In the genomic region with DNA sequence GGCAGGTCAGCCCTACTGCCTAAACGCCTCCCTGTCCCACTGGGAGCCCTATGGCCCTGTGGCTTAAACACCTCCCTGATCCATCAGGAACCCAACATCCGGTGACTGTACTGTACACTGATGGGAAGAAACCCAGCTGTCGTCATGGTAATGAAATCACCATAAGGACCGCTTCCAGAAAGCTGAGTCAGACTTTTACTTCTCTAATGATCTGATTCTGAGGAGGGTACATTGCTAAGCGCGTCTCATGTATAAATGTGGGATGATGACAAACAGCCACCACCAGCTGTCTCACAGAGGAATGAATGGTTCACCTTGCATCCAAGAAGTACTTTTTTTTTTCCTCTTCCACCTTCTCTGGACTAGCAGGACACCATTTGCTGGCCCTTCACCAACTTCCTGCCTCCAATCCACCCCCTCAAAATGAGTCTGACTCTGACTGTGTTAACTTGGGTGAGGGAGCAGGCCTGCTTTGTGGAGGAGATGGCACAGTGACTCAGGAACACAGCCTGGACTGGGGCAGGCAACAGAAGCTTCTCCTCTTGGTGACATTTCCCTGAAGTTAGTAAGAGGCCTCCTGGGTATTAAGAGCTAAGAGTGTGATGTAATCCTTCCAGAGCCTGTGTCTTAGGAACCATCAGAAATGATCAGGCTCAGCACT, we compare ENCODE assay signal across 8 mouse cellular contexts. TPM values are rescaled to one million over a fixed set of nuclear protein-coding genes. Genes with fewer than 3 reads are reported as not detected.
DNase-seq lines count a peak whose midpoint lies in the region; ATAC-seq and TF ChIP-seq lines count a peak whose summit lies in the region.

No protein-coding gene starts in this region.

- peak; percentile 10; the same call in 1 of the 2 replicates for ATAC-seq in limb, embryonic 13.5 days (ENCODE audit: low FRiP score, low read depth)
- ATAC-seq in intestine, embryonic 16.5 days: peak; percentile 39
- no peak for ATAC-seq in CD4-positive, CD25-positive, alpha-beta regulatory T cell, adult 4 months

- intact Hi-C loops in gastrocnemius, postnatal 14 days (cut with DNase I; ENCODE audit: low total_unique reads): no loop called here

- H3K27ac ChIP-seq in limb, embryonic 13.5 days: 0 out of 2 replicates have a peak overlapping the region, but pooled peaks have one; percentile 94
- no peak overlapping the region for H3K27ac ChIP-seq in limb, embryonic 10.5 days
- H3K27ac ChIP-seq in bone marrow, adult 2 months (ENCODE audit: control insufficient read depth, insufficient read depth, low read depth, low read length, poor library complexity): peak overlapping the region; percentile 64
- H3K27ac ChIP-seq in intestine, embryonic 16.5 days (ENCODE audit: low read length): peak overlapping the region; percentile 99

- DNase-seq in limb, embryonic 10.5 days (ENCODE audit: low spot score): no peak
- DNase-seq in gastrocnemius, postnatal 14 days: peak; percentile 55
- peak; percentile 53 for DNase-seq in lung, postnatal 14 days
- DNase-seq in embryo, embryonic 10.5 days (ENCODE audit: low spot score): no peak

- H3K4me1 ChIP-seq in limb, embryonic 13.5 days: peaks cover 86% of the 10 kb centered on the region
- peaks cover 68% of the 10 kb centered on the region for H3K4me1 ChIP-seq in limb, embryonic 10.5 days
- H3K4me1 ChIP-seq in bone marrow, adult 2 months (ENCODE audit: control insufficient read depth, insufficient read depth, low read length): peaks cover 20% of the 10 kb centered on the region
- peaks cover 86% of the 10 kb centered on the region for H3K4me1 ChIP-seq in intestine, embryonic 16.5 days (ENCODE audit: control insufficient read depth, insufficient read depth, low read length)

- H3K9ac ChIP-seq in limb, embryonic 13.5 days: no peak overlapping the region
- H3K9ac ChIP-seq in intestine, embryonic 16.5 days (ENCODE audit: low read depth, low read length): peak overlapping the region; percentile 15

- H3K4me3 ChIP-seq in limb, embryonic 13.5 days: no peak overlapping the region
- no peak overlapping the region for H3K4me3 ChIP-seq in limb, embryonic 10.5 days
- H3K4me3 ChIP-seq in bone marrow, adult 2 months (replicated peaks; ENCODE audit: control insufficient read depth, low read depth, low read length): no peak overlapping the region
- no peak overlapping the region for H3K4me3 ChIP-seq in intestine, embryonic 16.5 days (ENCODE audit: low read length)

- H3K27me3 ChIP-seq in limb, embryonic 13.5 days: no peaks in the 10 kb centered on the region
- H3K27me3 ChIP-seq in limb, embryonic 10.5 days (ENCODE audit: low read depth, poor library complexity, severe bottlenecking): no peaks in the 10 kb centered on the region
- H3K27me3 ChIP-seq in intestine, embryonic 16.5 days (replicated peaks; ENCODE audit: control insufficient read depth, insufficient read depth, low read length): no peaks in the 10 kb centered on the region

- no peak for TF ChIP-seq POLR2A in bone marrow, adult 2 months (IDR thresholded peaks at IDR 0.05; ENCODE audit: borderline replicate concordance, control insufficient read depth, low read depth, low read length)

- no peak for TF ChIP-seq CTCF in bone marrow, adult 2 months (IDR thresholded peaks at IDR 0.05; ENCODE audit: control insufficient read depth, insufficient read depth, low read length)

- 59% methylated on average over 6 of the region's 6 CpGs for WGBS in limb, embryonic 13.5 days
- 91% methylated on average over 6 of the region's 6 CpGs for WGBS in limb, embryonic 10.5 days
- WGBS in bone marrow, adult 2 months: 52% methylated on average over 6 of the region's 6 CpGs
- 42% methylated on average over 6 of the region's 6 CpGs for WGBS in intestine, embryonic 16.5 days

- no peaks in the 10 kb centered on the region for H3K9me3 ChIP-seq in limb, embryonic 13.5 days
- H3K9me3 ChIP-seq in limb, embryonic 10.5 days (replicated peaks): no peaks in the 10 kb centered on the region
- no peaks in the 10 kb centered on the region for H3K9me3 ChIP-seq in intestine, embryonic 16.5 days (ENCODE audit: control insufficient read depth, low read length)

- no peak overlapping the region for H3K4me2 ChIP-seq in limb, embryonic 13.5 days (replicated peaks)
- H3K4me2 ChIP-seq in intestine, embryonic 16.5 days (ENCODE audit: low read depth, low read length): peak overlapping the region; percentile 24

- peaks cover 19% of the 10 kb centered on the region for H3K36me3 ChIP-seq in limb, embryonic 13.5 days
- H3K36me3 ChIP-seq in limb, embryonic 10.5 days: peaks cover 34% of the 10 kb centered on the region
- H3K36me3 ChIP-seq in intestine, embryonic 16.5 days (ENCODE audit: control insufficient read depth, insufficient read depth, low read length): peaks cover 5% of the 10 kb centered on the region; the same call in 1 of the 2 replicates

RNA-seq across cellular contexts. Expression of gene Zmynd8, which starts 43.0 kb away (rescaled TPM):
- 59.4 and 65.7 TPM in 2 replicates for polyA plus RNA-seq in limb, embryonic 13.5 days (2015; fragmentation: Nextera tagmentation; extraction: Ambion mirVana)
- 59.3 and 59.5 TPM in 2 replicates for polyA plus RNA-seq in limb, embryonic 10.5 days (2016; fragmentation: Nextera tagmentation; extraction: Ambion mirVana)
- polyA plus RNA-seq in bone marrow, adult 2 months (2011; ENCODE audit: insufficient read depth, insufficient read length, low replicate concordance, missing spikeins): 34.1 and 75.2 TPM in 2 replicates
- 10 to 100 TPM; 20.7 to 22.0 TPM for total RNA-seq in gastrocnemius, postnatal 14 days (2021)
- polyA plus RNA-seq in intestine, embryonic 16.5 days (2015; fragmentation: Nextera tagmentation; extraction: Ambion mirVana): 57.3 and 61.6 TPM in 2 replicates
- polyA plus RNA-seq in CD4-positive, CD25-positive, alpha-beta regulatory T cell, adult 4 months (2017; shearing (Covaris generic)): 10 to 100 TPM; 66.6 to 75.4 TPM

Comparison
In these comparisons a context has a peak if more than half of its experiments do, and no peak if none do; other contexts are left out.
1. DNase-seq: peak in gastrocnemius, postnatal 14 days (single experiment) and lung, postnatal 14 days (single experiment); none in limb, embryonic 10.5 days (single experiment) and embryo, embryonic 10.5 days (single experiment).